Mouse (Mus musculus) forebrain, embryonic 11.5 days (tissue): ENCODE measurements around the gene Tcfl5. TPM values are rescaled to one million over a fixed set of nuclear protein-coding genes. Genes with fewer than 3 reads are reported as not detected.

Experiments used
- ATAC-seq: fragments of 200-750 bp; cut with Nextera tagmentation; replicated peaks from 2 replicates; pipeline ENCODE4 v1.8.0; 2017; ENCODE audit warnings: moderate TSS enrichment; ENCODE audit not compliant: low FRiP score
- DNase-seq: peaks from one replicate; pipeline ENCODE4 v3.0.0-alpha.2; 2017; ENCODE audit warnings: low spot score
- H3K27ac ChIP-seq: fragments of 300-500 bp; sonication (generic); 2 replicates; pipeline ENCODE4 v1.5.1; 2014; ENCODE audit warnings: low read depth, low read length
- H3K27me3 ChIP-seq: fragments of 300-500 bp; sonication (generic); 2 replicates; pipeline ENCODE4 v1.6.1; 2014; ENCODE audit warnings: mild to moderate bottlenecking, low read length, mixed read lengths; ENCODE audit not compliant: control insufficient read depth, insufficient read depth
- H3K36me3 ChIP-seq: fragments of 300-500 bp; sonication (generic); 2 replicates; pipeline ENCODE4 v1.6.1; 2014; ENCODE audit warnings: mild to moderate bottlenecking, low read length, moderate library complexity, mixed read lengths; ENCODE audit not compliant: control insufficient read depth, insufficient read depth
- H3K4me1 ChIP-seq: fragments of 300-500 bp; sonication (generic); replicated peaks from 2 replicates; pipeline ENCODE4 v1.6.1; 2014; ENCODE audit warnings: low read length, mixed read lengths; ENCODE audit not compliant: control insufficient read depth, insufficient read depth
- H3K4me2 ChIP-seq: fragments of 300-500 bp; sonication (generic); 2 replicates; pipeline ENCODE4 v1.6.1; 2014; ENCODE audit warnings: low read depth, mild to moderate bottlenecking, low read length, moderate library complexity, mixed read lengths; ENCODE audit not compliant: severe bottlenecking
- H3K4me3 ChIP-seq: fragments of 300-500 bp; sonication (generic); 2 replicates; pipeline ENCODE4 v1.5.1; 2014; ENCODE audit warnings: low read depth, low read length
- H3K9ac ChIP-seq: fragments of 300-500 bp; sonication (generic); 2 replicates; pipeline ENCODE4 v1.6.1; 2014; ENCODE audit warnings: low read length
- H3K9me3 ChIP-seq: fragments of 300-500 bp; sonication (generic); 2 replicates; pipeline ENCODE4 v1.6.1; 2016; ENCODE audit warnings: low read length, mixed read lengths; ENCODE audit not compliant: control insufficient read depth
- WGBS: fragments of 180-500 bp; shearing (Covaris S2); extraction: QIAGEN DNeasy Blood & Tissue Kit; methylation state at CpG from one replicate; pipeline ENCODE4 v1.1.7; 2014; 5-methylcytosine and 5-hydroxymethylcytosine counted together
- polyA plus RNA-seq: library from polyadenylated mRNA; unstranded; fragments of >200 nt; fragmentation: Nextera tagmentation; extraction: Ambion mirVana; gene quantifications from 2 replicates; pipeline ENCODE4 v1.2.1, GENCODE M21; 2014

The Tcfl5 gene
- polyA plus RNA-seq, 1 experiment from 2014 or later, result 0.17 TPM

GRCm38 (mm10) chr2:180588736-180589122 is 53.8 kb downstream of the Tcfl5 start:
- ATAC-seq (peak; percentile 30), DNase-seq (no peak)
- no peaks in the 10 kb centered on the region for H3K27me3 ChIP-seq
- H3K36me3 ChIP-seq, result peaks cover 9% of the 10 kb centered on the region; the same call in 1 of the 2 replicates
- H3K4me3 ChIP-seq, result peak overlapping the region; percentile 85
- H3K4me1 ChIP-seq, result peaks cover under 1% of the 10 kb centered on the region
- peak overlapping the region; percentile 73 for H3K4me2 ChIP-seq
- H3K9me3 ChIP-seq, result no peaks in the 10 kb centered on the region
- H3K9ac ChIP-seq, result peak overlapping the region; percentile 84
- peak overlapping the region; percentile 84 for H3K27ac ChIP-seq
- WGBS, result 46% methylated on average over 6 of the region's 6 CpGs

- H3K4me1 ChIP-seq, result peaks cover 8% of the 10 kb centered on the region
- H3K27me3 ChIP-seq, result no peaks in the 10 kb centered on the region
- no peak for DNase-seq
- peak overlapping the region; percentile 78 for H3K4me2 ChIP-seq
- H3K9me3 ChIP-seq, result no peaks in the 10 kb centered on the region
- 30% methylated on average over 6 of the region's 7 CpGs for WGBS
- H3K27ac ChIP-seq, result no peak overlapping the region
- peak overlapping the region; percentile 96 for H3K9ac ChIP-seq
- peak overlapping the region; percentile 88 for H3K4me3 ChIP-seq
- ATAC-seq, result peak; percentile 58
- H3K36me3 ChIP-seq, result peaks cover 6% of the 10 kb centered on the region; the same call in 1 of the 2 replicates
Observed at GRCm38 (mm10) chr2:180583154-180583507, 59.4 kb downstream of the Tcfl5 start.

- Histone ChIP-seq H3K36me3 (peaks cover 6% of the 10 kb centered on the region; the same call in 1 of the 2 replicates), H3K27me3 (no peaks in the 10 kb centered on the region), H3K4me2 (peak overlapping the region; percentile 78), H3K9me3 (no peaks in the 10 kb centered on the region), H3K27ac (peak overlapping the region; percentile 50), H3K4me3 (peak overlapping the region; percentile 88), H3K4me1 (peaks cover 8% of the 10 kb centered on the region), H3K9ac (peak overlapping the region; percentile 96)
- peak; percentile 98 for DNase-seq
- ATAC-seq, result peak; percentile 82
- under 1% methylated on average over 51 of the region's 57 CpGs for WGBS
Observed at GRCm38 (mm10) chr2:180582481-180583153, 59.9 kb downstream of the Tcfl5 start.

GRCm38 (mm10) chr2:180581002-180581401 is 61.5 kb downstream of the Tcfl5 start, which contains the start of gene Mrgbp:
TSS of gene Mrgbp (plus strand) at chr2:180581304.
- H3K9ac ChIP-seq, result no peak within 1 kb of the TSS
- no peaks in the 10 kb centered on the region for H3K27me3 ChIP-seq
- DNase-seq (no peak), ATAC-seq (no peak)
- H3K4me3 ChIP-seq, result no peak within 1 kb of the TSS
- WGBS, result 82% methylated on average over 3 of the region's 3 CpGs
- no peaks in the 10 kb centered on the region for H3K9me3 ChIP-seq
- peaks cover 8% of the 10 kb centered on the region for H3K4me1 ChIP-seq
- no peak within 1 kb of the TSS for H3K27ac ChIP-seq
- H3K36me3 ChIP-seq, result peaks cover 3% of the 10 kb centered on the region; the same call in 1 of the 2 replicates
- H3K4me2 ChIP-seq, result no peak within 1 kb of the TSS

- Histone ChIP-seq H3K4me2 (no peak overlapping the region), H3K36me3 (no peaks in the 10 kb centered on the region), H3K27me3 (no peaks in the 10 kb centered on the region), H3K4me1 (peaks cover 6% of the 10 kb centered on the region), H3K27ac (no peak overlapping the region), H3K9me3 (no peaks in the 10 kb centered on the region), H3K4me3 (no peak overlapping the region), H3K9ac (no peak overlapping the region)
- peak; percentile 90 for DNase-seq
- ATAC-seq, result no peak
- 8% methylated on average over 3 of the region's 3 CpGs for WGBS
Observed at GRCm38 (mm10) chr2:180578686-180579085, 63.8 kb downstream of the Tcfl5 start.

- H3K27ac ChIP-seq, result no peak overlapping the region
- H3K9ac ChIP-seq, result no peak overlapping the region
- H3K4me1 ChIP-seq, result no peaks in the 10 kb centered on the region
- no peak overlapping the region for H3K4me2 ChIP-seq
- H3K9me3 ChIP-seq, result no peaks in the 10 kb centered on the region
- ATAC-seq (no peak), DNase-seq (no peak)
- WGBS, result 54% methylated on average over 4 of the region's 4 CpGs
- no peaks in the 10 kb centered on the region for H3K36me3 ChIP-seq
- no peak overlapping the region for H3K4me3 ChIP-seq
- no peaks in the 10 kb centered on the region for H3K27me3 ChIP-seq
Observed at GRCm38 (mm10) chr2:180576482-180576881, 66.0 kb downstream of the Tcfl5 start.

Other genes with a start within 250 kb of the Tcfl5 start
- 4.7 and 6.1 TPM in 2 replicates for gene Slco4a1, start 186.5 kb downstream of the Tcfl5 start, polyA plus RNA-seq
- 0.15 and 0.21 TPM in 2 replicates for gene Ntsr1, start 142.7 kb downstream of the Tcfl5 start, polyA plus RNA-seq
- gene Mrgbp, start 61.4 kb downstream of the Tcfl5 start, polyA plus RNA-seq, result 49.5 and 51.9 TPM in 2 replicates
- 98.6 and 108 TPM in 2 replicates for gene Ogfr, start 53.5 kb downstream of the Tcfl5 start, polyA plus RNA-seq
- gene Col9a3, start 44.9 kb downstream of the Tcfl5 start, polyA plus RNA-seq, result 7.3 and 8.4 TPM in 2 replicates
- 39.8 and 44.1 TPM in 2 replicates for gene Dido1, start 67.3 kb upstream of the Tcfl5 start, polyA plus RNA-seq
- gene Gid8, start 67.4 kb upstream of the Tcfl5 start, polyA plus RNA-seq, result 58.1 and 64.5 TPM in 2 replicates
- 0.11 and 0.57 TPM in 2 replicates for gene Slc17a9, start 82.6 kb upstream of the Tcfl5 start, polyA plus RNA-seq
- 0.85 and 0.87 TPM in 2 replicates for gene Bhlhe23, start 134.2 kb upstream of the Tcfl5 start, polyA plus RNA-seq